ENCODE assay signal across 29 mouse cellular contexts in the genomic region with DNA sequence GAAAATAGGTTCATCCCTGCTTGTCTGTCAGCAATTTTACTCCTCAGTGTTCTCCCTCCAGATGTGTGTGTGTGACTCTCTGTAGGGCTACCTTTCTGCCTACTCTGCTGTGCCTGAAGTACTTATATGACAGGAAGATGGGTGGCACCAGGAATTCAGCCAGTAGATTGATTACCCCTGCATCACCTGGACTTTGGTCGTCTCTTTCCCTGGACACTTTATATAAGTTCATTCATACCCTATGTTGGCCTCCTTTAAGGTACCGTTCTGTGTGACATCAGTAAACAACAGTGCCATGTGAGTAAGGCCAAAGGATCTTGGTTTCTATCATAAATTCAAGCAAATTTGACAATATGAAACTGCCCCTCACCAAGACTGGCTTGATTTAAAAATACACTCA. TPM values are rescaled to one million over a fixed set of nuclear protein-coding genes. Genes with fewer than 3 reads are reported as not detected.
"Had no signal": no experiment of that assay in that cellular context is flagged by ENCODE, and none has a peak within 500 bp of the region (broad histone marks: within the 10 kb centered on the region; RNA-seq: fewer than 3 reads in every experiment).

A gene (minus strand): TSS at position 101 of the 400 bp plus-strand sequence.

RNA-seq across cellular contexts. Expression of the gene that starts here (rescaled TPM):
- total RNA-seq: common myeloid progenitor, adult 5-6 weeks; forebrain, postnatal 0 days; gastrocnemius, adult 18-20 months; gastrocnemius, adult 2 months; gastrocnemius, postnatal 10 days; gastrocnemius, postnatal 14 days; gastrocnemius, postnatal 25 days; gastrocnemius, postnatal 36 days; granulocyte monocyte progenitor cell, adult 5-6 weeks; heart, adult 18-20 months; heart, adult 2 months; heart, adult 8-10 months had no signal
- polyA plus RNA-seq: cortical plate, adult 2 months; embryonic facial prominence, embryonic 10.5 days; embryonic facial prominence, embryonic 11.5 days; embryonic facial prominence, embryonic 12.5 days; embryonic facial prominence, embryonic 13.5 days; embryonic facial prominence, embryonic 14.5 days; embryonic facial prominence, embryonic 15.5 days; erythroblast, embryonic 14.5 days; forebrain, embryonic 10.5 days; forebrain, embryonic 11.5 days; forebrain, embryonic 12.5 days; forebrain, embryonic 13.5 days; forebrain, embryonic 14.5 days; forebrain, embryonic 15.5 days; forebrain, embryonic 16.5 days; forebrain, postnatal 0 days; frontal cortex, adult 2 months; gonadal fat pad, adult 2 months; heart, adult 2 months had no signal
